Mouse (Mus musculus): Measurements from ENCODE around the gene Fbxo36.

Fbxo36 gene

DNA sequence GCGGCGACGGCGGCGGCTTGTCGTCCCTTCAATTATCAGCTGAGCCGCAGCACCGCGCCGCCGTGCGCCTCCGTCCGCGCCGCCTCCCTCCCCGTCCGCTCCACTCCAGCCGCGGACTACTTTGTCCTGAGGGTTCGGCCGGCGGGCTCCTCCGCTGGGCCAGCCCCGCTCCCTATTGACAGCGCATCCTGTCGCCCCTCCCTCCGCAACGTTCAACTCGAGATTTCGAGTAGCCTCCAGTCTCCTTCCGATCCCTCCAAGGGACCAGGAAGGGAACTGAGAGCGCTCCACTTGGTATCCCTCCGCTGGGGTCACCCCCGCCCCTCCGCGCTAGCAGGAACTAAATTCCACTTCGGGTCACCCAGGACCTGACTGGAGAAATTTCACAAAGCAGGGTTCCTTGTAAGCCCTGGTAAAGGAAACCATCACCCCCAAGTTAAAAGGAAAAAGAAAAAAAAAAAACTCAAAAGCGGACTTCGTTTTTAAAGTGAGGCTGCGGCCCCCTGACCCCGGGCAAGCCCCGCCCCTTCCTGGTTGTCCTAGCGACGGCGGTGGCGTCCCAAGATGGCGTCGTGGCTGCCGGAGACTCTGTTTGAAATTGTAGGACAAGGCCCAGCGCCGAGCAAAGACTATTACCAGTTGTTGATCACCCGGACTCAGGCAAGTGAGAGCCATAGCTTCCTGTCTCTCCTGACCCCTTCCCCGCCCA, at the start of gene Fbxo36:
Fbxo36 (plus strand) TSS at position 533 of the 709 bp plus-strand sequence.
- DNase-seq: peak; percentile 92

DNA sequence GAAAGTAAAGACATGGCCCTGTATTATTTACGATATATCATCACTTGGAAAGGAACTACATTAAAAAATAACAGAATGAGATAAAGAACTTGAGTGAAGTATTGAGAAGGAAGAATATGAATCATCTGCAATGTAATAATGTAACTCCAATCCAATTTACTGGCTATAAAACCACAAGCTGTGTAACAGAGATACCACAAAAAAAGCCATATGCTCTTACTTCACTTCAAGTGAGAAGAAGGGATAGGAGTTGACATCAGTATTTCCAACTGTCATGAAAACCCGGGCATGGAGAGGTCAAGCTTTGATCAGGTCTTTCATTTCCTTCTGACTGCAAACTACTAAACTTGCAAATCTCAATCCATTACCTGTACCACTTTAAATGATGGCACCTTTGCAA, 48.2 kb upstream of the Fbxo36 start:
- no peak for DNase-seq

DNA sequence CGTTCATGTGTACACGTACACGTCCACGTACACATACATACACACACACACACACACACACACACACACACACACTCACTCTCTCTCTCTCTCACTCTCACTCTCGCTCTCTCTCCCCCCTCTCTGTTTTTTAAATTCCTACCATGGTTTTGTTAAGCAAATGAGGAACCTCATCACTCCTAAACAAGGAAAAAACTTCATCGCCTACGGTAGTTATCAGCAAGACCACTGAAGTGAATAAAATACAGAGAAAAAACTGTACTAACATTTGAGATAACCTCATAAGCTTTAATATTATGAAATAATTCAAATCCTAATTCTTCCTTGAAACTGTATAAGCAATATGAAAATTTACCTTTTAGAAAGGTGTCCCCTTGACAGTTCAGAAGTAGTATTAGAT, 44.3 kb upstream of the Fbxo36 start:
- DNase-seq: no peak

DNA sequence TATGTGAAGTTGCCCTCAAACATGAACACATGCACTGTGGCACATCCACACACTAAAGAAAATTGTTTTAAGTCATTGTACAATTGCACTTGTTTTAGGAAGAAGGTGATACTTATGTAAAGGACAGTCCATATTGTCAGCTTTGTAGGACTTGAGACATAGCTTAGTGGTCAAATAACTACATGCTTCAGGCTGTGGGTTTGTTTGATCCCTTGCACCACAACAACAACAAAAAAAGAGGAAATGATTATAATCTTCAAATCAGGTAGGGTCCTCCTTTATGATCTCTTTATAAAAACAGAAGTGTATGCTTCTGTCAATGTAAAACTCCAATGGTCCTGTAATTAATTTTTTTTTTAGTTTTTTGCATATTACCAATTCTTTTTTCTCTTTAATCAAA, 40.5 kb upstream of the Fbxo36 start:
- DNase-seq: no peak

DNA sequence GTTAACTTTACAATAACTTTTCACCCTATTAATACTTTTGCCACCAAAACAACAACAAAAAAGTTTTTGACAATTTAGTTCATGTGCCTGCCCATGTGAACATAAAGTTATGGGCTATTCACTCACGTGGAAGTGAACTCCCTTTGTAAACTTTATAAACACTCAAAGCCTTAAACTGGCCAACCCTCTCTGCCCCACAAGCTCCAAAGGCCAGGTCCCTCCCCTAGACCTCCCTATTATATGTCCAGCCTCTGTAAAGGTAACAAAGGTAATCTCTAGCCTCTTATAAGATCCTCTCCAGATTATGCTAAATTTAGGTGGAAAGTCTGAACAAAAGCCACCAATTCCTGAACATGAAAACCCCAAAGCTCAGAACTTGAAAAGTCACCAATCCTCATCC, 35.9 kb upstream of the Fbxo36 start:
- no peak for DNase-seq

DNA sequence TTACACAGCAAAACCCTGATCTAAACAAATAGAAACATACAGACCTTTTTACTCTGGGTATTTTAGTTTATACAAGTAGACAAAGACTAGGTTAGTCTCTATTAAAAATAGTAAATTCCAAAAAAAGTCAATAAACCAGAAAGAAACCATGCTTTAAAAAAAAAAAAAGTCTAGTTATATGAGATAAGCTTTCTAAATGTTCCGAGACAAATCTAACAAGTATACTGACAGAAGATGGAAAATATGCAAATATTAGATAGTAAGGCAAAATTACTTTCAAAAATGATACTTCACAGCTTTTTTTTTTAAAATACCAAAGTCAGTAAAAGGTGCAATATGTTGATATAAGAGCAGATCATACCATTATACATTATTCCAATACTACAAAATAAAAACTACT, 22.0 kb upstream of the Fbxo36 start:
- DNase-seq: no peak

DNA sequence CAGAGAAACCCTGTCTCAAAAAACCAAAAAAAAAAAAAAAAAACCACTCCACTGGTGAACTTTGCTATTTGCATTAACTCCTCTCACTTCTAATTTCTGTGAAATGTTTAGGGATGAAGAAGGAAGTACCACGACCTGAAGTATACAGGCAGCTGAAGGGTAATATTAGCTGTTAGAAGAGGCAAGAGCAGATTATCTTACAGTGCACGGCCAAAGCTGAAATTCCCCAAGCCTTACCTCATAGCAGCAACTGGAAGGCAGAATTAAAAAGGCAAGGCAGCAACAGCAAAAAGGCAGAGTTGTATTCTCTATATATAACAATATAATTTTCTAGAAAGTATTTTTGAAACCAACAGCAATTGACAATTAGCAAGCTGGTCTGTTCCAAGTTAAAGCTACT, 14.6 kb upstream of the Fbxo36 start:
- no peak for DNase-seq

DNA sequence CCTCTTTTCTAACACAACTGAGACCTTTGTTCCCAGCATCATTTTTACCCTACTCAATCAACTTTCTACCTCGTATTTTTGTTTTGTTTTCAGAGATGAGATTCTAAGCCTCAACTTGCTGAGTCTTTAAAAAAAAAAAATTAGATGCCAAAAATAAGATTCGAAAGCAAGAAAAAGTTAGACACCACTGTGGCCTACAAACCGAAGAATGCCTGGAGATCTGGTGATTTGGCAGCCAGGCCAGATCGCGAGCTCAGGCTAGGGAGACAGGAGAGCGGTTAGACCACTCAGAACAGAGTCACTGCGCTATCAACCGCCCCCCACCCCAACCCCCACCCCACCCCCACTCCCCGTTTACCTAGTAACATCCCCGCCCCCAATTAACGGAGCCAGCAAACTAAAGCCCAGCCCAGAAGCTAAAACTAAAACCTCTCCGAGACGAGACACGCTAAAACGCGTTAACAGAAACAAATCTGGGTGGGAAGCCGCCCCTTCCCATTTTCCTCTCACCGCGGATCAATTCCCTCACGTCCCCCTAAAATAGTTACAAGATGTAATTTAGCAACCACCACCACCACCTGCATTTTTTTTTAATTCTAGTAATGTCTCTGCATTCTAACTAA, 2.0 kb upstream of the Fbxo36 start:
- no peak for DNase-seq

DNA sequence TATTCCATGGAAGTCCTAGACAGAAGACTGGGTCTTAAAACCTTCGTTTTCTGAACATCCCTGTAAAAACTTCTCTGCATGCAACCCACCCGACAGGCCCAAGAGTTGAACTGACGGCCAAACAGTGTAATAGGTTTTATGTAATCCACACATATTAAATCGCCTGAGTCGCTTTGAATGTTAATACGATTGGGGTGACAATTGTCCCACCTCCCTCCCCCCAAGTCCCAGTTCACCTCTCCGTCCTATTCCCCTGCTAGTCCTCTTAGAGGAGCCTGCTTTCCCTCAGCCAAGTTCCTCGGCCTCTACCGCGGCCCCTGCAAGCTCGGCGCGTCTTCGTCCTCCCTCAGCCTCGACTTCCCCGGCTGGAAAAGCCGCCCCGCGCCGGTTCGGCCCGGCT, 1.5 kb upstream of the Fbxo36 start:
- peak; percentile 6 for DNase-seq

DNA sequence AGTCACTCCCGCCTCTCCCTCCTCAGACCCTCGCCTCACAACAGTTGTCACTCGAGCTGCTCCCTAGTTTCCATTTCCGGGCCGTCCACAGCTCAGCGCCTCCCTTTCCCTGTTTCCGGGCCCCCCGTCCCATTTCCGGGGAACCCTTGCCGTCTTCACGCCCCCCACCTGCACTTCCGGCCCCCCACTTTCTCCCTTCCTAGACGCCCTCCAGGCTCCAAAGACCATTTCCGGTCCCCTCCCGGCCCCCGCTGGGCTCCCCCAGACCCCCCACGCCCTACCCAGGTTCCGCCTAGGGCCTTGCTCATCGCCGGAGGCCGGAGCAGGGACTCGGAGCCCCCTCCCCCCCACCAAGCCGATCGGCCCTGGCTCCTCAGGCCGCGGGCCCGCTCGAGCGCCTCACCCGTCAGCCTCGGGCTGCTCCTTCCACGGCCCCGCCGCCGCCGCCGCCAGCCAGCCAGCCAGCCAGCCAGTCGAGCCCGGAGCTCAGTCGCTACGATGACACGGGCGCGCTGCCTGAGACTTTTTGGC, 955 bp upstream of the Fbxo36 start:
- peak; percentile 66 for DNase-seq

DNA sequence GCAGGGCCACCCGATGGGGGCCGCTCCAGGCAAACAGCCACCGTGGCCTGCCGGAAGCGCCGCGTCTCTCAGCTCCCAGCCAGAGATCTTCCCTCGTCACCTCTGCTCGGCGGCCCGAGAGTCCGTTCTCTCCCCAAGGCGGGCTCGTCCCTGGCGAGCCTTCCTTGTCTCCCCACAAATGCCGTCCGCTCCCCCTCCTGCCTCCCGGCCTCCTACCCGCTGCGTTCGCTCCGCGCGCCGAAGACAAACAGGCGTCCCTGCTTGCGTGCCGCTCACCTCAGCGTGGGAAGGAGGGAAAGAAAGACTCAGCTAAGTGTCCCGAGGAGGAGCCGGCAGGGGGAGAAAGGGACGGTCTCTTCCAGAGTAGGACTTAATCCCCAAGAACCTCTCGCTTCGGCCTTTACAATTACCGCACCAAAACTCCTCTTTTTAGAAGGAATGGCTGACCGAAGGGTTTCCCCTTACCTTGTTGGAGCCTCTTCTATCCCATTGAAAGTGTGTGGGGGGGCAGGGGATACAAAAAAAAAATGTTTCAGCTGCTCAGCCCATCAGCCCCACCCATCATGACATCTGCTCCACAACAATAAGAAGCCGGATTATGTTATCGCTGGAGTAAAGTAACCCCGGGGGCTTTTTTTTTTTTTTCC, 500 bp downstream of the Fbxo36 start, which contains the start of gene Trip12:
Trip12 (minus strand) TSS at position 499 of the 647 bp plus-strand sequence.
- DNase-seq: no peak

DNA sequence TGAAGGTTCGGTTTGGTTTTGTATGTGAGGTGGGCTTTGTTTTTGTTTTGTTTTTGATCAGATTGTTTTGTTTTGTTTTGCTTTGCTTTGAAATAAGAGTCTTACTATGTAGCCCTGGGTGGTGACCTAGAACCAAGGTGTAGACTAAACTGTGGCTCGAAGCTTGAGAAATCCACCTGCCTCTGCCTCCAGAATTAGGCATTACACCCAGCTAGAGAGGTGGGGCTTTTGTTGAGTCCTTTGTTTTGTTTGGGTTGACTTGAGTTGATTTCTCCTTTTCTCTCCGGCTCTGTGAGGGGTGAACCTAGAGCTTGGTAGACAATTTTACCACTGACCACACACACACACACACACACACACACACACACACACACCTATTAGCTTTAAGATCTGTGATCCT, 1.4 kb downstream of the Fbxo36 start:
- DNase-seq: no peak

DNA sequence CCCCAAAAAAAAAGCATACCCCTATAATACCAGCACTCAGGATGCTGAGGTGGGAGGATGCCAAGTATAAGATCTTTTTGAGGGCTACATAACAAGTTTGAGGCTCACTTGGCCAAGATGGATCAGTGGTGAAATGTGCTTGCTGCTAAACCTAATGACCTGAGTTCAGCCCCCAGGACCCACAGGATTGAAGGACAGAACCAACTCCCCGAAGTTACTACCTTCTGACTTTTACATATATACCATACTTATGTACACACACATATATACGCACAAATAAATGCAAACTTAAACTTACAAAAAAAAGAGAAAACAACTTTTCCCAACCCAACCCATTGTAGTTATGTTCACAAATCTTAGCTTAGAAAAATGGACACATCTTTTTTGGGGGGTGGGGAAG, 3.7 kb downstream of the Fbxo36 start:
- no peak for DNase-seq

DNA sequence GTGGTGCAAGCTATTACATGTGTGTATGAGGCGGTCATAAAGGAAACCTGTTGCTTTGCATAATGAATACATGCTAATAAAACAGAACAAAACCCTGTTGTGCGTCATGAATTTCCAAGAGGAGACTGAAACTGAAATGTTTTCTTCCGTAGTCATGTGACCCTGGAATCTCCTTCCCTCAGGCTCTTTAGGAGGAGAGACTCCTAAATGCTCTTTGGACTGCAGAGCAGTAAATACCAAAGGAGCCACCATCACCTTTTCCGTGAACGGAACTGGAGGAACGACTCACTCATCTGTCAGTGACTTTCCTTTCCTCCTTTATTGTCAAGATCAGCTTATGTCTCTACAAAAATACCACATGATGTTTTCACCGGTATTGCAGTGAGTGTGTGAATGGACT, 8.1 kb downstream of the Fbxo36 start:
- no peak for DNase-seq

DNA sequence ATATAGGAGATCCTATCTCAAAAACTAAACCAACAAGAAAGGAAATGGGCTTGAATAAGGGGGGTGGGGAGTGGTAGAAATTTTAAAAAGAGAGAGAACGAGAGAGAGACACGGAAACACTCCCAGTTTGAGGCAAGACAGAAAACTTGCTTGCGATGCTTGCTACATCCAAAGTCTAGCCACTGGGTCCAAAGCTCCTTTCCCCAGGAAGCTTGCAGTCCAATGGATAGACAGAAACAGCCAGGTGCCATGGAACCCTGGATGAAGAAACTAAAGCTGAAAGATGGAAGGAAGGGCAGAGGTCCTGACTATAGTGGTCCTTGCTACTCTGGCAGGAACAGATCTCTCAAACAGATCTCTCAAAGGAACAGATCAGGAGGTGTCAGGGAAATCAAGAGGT, 8.7 kb downstream of the Fbxo36 start:
- DNase-seq: no peak

DNA sequence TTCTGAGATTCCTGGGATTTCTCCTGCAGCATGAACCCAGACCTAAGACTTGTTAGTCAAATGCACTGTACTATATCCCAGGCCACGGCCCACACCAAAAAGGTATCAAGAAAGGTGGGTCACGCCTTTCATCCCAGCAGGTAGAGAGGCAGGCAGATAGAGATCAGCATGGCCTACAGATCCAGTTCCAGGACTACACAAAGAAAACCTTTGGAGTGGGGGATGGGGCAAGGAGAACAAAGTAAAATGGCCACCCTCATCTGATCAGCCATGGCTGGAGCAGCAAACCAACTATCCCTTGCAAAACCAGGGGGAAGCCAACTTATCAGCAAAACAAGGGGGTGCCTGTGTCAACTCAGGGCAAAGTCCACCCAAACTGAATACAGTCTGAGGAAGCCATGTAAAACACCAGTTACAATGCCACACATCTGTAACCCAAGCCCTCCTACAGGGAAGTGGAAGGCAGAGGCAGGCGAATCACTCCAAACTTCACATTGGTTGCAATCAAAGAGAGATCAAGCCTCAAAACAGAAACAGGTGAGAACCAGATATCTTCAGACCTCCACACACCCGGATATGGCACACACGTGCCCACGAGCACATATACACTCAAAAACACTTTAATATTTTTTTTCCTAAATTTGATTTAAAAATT, 9.3 kb downstream of the Fbxo36 start:
- no peak for DNase-seq

DNA sequence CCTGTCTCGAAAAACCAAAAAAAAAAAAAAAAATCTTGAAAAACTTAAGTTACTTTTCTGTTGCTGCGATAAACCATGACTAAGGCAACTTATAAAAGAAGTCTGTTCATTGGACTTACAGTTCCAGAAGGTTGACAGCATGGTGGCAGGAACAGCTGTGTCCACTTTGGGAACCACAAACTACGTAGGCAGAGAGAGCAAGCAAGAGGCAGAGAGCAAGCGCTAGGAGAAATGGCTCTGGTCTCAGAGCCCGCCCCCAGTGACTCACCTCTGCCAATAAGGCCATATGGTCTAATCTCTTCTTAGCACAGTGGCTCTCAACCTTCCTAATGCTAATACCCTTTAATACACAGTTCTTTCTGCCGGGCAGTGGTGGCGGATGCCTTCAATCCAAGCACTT, 10.2 kb downstream of the Fbxo36 start:
- no peak for DNase-seq

DNA sequence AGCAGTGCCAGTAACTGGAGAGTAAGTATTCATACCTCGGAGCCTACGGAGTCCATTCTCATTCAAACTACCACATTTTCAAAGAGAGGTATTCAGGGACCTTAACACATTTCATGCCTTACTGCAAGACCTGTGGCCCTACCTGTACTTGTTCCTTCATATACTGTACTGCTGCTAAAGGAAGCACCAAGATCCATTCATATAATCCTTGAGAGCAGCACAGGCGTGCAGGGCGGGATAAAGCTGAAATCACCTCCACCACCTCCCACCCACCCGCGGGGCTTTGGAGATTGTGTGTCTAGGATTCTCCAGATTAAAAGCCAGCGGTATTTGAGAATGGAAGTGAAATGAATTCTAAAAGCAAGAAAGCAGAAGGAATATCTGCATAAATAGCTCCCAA, 10.8 kb downstream of the Fbxo36 start:
- DNase-seq: no peak

DNA sequence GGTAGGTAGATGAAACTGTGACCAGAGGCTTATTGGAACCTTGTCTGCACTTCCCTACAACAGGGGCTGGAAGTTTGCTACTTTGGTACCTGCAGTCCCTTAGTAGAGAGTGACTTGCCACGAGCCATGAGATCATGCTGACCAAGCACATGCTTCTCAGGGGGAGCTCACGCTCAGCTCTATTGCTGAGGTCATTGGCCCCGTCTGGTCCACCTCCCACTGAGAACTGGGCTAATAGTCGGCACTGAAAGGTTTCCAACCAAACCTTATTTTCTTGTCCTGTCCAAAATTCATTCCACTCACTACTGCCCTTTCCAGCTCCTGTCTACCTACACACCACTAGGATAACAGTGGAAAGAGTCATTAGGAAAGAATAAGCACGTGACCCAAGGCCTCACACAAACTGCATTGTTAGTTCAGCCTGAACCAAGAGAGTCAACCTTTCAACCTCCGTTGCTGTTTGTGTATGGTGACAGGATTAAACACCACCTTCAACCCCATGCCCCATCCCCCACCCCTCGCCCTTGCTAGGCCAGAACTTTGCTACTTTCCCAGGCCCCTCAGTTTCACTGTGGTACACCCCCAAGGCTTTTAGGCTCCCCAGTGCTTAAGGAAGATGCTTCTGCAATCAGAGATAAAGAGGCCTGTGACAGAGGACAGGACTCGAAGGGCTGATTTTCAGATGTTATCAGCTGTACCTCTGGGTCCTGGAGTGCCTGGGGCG, 12.0 kb downstream of the Fbxo36 start:
- no peak for DNase-seq

DNA sequence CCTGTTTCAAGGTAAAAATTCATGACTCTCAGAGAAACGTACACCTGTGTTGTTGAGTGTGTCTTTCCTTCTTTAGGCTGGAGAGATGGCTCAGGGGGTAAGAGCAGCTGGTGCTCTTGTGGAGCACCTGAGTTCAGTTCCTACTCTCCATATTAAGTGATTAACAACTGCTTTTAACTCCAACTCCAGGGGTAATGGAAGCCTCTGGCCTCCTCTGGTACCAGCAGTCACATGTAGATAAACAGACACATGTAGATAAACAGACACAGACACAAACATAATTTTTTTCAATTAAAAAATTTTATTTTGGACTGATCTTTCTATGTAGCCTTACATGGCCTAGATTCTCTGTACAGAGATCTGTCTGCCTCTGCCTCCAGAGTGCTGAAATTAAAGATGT, 14.1 kb downstream of the Fbxo36 start:
- DNase-seq: no peak

DNA sequence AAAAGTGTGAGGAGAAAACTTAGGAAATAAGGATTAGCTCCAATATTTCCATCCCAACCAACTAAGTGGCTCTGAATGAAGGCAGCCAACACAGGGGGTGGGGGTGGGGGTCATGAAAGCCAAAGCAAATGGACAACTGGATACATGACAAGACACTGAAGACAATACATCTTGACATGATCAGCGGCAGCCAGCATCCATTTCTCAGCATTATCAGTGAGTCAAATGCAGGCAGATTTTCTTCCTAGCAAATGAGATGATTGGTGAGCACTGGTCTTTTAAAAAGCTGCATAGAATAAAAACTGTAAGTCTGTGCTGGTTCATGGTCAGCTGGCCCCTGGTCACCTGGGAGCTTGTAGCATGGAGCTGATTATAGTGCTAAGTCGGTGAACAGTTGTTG, 15.3 kb downstream of the Fbxo36 start:
- DNase-seq: no peak

DNA sequence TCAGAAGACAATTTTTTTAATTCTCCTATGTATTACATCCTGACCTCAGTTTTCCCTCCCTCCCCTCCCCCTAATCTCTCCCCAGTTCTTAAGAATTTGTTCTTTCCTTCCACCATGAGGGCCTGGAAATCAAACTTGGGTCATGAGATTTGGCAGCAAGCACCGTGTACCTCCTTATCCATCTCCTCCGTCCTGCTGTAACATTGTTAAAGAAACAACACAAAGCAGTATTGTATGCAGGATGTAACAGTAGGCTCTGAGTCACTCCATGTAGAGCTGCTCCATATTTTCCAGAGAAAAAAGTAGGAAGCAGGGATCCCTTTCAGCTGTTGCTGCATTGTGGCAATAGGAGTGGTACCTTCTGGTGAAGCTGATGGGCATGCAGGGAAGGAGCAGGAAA, 16.1 kb downstream of the Fbxo36 start:
- no peak for DNase-seq

DNA sequence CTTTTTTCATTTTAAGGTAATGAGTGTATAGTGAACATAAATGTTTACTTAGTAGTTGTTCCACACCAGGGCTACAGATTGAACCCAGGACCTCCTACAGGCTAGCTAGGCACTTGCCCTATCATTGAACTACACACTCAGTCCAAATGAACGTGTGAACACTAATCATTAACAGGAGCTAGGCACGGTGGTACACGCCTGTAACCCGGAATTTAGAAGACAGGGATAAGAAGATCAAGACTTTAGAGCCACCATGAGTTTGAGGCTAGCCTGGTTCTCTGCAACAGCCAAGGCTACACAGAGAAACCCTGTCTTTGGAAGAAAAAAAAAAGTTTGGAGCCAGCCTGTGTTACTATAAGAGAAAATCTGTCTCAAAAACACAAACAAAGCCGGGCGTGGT, 20.0 kb downstream of the Fbxo36 start:
- no peak for DNase-seq

Data from layer of hippocampus, adult 9-11 months (tissue).